Mouse (Mus musculus) lung, adult 2 months (tissue): ENCODE measurements around the gene Rph3a.

ENCODE experiments used
- CTCF ChIP-seq: fragments of 200-500 bp; IDR thresholded peaks from 2 replicates; pipeline ENCODE4 v1.5.1; 2011; ENCODE audit warnings: mild to moderate bottlenecking, low read length, control low read depth; ENCODE audit not compliant: insufficient read depth
- POLR2A ChIP-seq: fragments of 200-500 bp; IDR thresholded peaks from 2 replicates; pipeline ENCODE4 v1.6.1; 2011; ENCODE audit warnings: low read depth, mild to moderate bottlenecking, control low read depth, low read length, borderline replicate concordance; ENCODE audit errors: extremely low read depth

GRCm38 (mm10) chr5:121006176-121006575 is 3.7 kb downstream of the Rph3a start:
- TF ChIP-seq CTCF (no peak), POLR2A (no peak)
